Mouse (Mus musculus): ENCODE results near the gene Taok2.

DNA sequence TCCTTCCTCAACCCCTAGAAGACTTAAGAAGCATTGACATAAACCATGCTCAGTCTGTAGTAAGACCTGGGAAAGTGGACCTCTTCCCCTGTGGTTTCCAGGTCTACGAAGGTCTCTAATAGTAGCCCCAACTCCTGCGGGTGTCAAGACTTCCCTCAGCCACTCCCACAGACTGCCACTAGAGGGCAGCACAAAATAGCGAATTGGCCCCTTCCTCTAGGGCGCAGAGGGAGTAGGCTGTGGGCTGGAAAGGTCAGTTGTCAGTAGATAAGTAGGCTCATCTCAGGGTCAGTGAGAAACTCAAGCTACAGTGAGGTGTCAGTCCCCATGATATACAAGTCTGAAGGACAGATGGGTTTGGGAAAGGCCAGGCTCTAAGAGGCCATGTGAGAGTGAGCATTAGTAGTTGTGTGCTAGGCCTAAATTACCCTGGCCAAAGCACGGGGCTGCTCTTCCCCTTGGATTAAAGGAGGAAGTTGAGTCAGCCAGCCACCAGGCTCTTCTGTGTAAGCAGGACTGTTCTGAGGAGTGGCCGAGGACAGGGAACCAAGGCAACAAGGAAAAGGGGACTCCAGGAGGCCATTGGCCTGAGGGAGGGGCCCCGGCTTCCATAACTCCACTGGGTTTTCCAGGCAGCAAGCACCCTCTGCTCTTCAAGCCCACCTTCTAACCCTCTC is 62.5 kb downstream of the Taok2 start:
- TF ChIP-seq CTCF (IDR thresholded peaks at IDR 0.05; ENCODE audit: borderline replicate concordance, control insufficient read depth, extremely low read depth, insufficient read depth, low read length, poor library complexity) (peak; percentile 82; the same call in 1 of the 2 replicates), POLR2A (IDR thresholded peaks at IDR 0.05; ENCODE audit: control insufficient read depth, extremely low read depth, insufficient read depth, low read length, poor library complexity) (no peak)
